Mouse (Mus musculus) bone marrow macrophage, adult 2 months (primary cell): ENCODE results near the gene Mtfr2.

Source experiments
- CTCF ChIP-seq: IDR thresholded peaks from 2 replicates; pipeline ENCODE4 v1.5.1; 2012; ENCODE audit warnings: low read depth, mild to moderate bottlenecking, low read length, moderate library complexity
- POLR2A ChIP-seq: IDR thresholded peaks from 2 replicates; pipeline ENCODE4 v1.6.1; 2012; ENCODE audit warnings: mild to moderate bottlenecking, low read depth, low read length, borderline replicate concordance

GRCm38 (mm10) chr10:20313941-20314340 lies 33.6 kb upstream of the Mtfr2 start:
- no peak for TF ChIP-seq CTCF
- no peak for TF ChIP-seq POLR2A
